Mouse (Mus musculus) hindbrain, embryonic 13.5 days (tissue): ENCODE data around the gene Ak8. TPM values are rescaled to one million over a fixed set of nuclear protein-coding genes. Genes with fewer than 3 reads are reported as not detected.

Experiments used
- ATAC-seq: fragments of 200-750 bp; cut with Nextera tagmentation; 2 replicates; pipeline ENCODE4 v1.8.0; 2017; ENCODE audit warnings: moderate TSS enrichment; ENCODE audit not compliant: low FRiP score
- H3K27ac ChIP-seq: fragments of 300-500 bp; sonication (generic); 2 replicates; pipeline ENCODE4 v1.5.1; 2015; ENCODE audit warnings: inconsistent platforms, mild to moderate bottlenecking, moderate library complexity
- H3K27me3 ChIP-seq: fragments of 300-500 bp; sonication (generic); 2 replicates; pipeline ENCODE4 v1.6.1; 2015; ENCODE audit warnings: mild to moderate bottlenecking, inconsistent platforms
- H3K36me3 ChIP-seq: fragments of 300-500 bp; sonication (generic); 2 replicates; pipeline ENCODE4 v1.6.1; 2015; ENCODE audit warnings: mild to moderate bottlenecking, inconsistent platforms
- H3K4me1 ChIP-seq: fragments of 300-500 bp; sonication (generic); replicated peaks from 2 replicates; pipeline ENCODE4 v1.6.1; 2015; ENCODE audit warnings: inconsistent platforms
- H3K4me2 ChIP-seq: fragments of 300-500 bp; sonication (generic); 2 replicates; pipeline ENCODE4 v1.6.1; 2015; ENCODE audit warnings: inconsistent platforms, mild to moderate bottlenecking, moderate library complexity
- H3K4me3 ChIP-seq: fragments of 300-500 bp; sonication (generic); 2 replicates; pipeline ENCODE4 v1.5.1; 2015; ENCODE audit warnings: mild to moderate bottlenecking, inconsistent platforms
- H3K9ac ChIP-seq: fragments of 300-500 bp; sonication (generic); 2 replicates; pipeline ENCODE4 v1.6.1; 2015; ENCODE audit warnings: mild to moderate bottlenecking, inconsistent platforms
- H3K9me3 ChIP-seq: fragments of 300-500 bp; sonication (generic); 2 replicates; pipeline ENCODE4 v1.6.1; 2016; ENCODE audit warnings: inconsistent platforms
- WGBS: fragments of 180-500 bp; shearing (Covaris S2); methylation state at CpG from one replicate; pipeline ENCODE4 v1.1.7; 2015; 5-methylcytosine and 5-hydroxymethylcytosine counted together
- microRNA-seq: library from miRNA; unstranded; fragments of <30 nt; microRNA quantifications from one replicate; pipeline ENCODE4, GENCODE M21; 2016
- polyA plus RNA-seq: library from polyadenylated mRNA; unstranded; fragments of >200 nt; fragmentation: Nextera tagmentation; extraction: Ambion mirVana; gene quantifications from 2 replicates; pipeline ENCODE4 v1.2.1, GENCODE M21; 2015

The Ak8 gene
- polyA plus RNA-seq, 1 experiment from 2014 or later = 2.3 TPM

GRCm38 (mm10) chr2:28855773-28856172, 155.8 kb downstream of the Ak8 start:
- Histone ChIP-seq H3K9me3 (no peaks in the 10 kb centered on the region), H3K4me2 (no peak overlapping the region), H3K27me3 (no peaks in the 10 kb centered on the region), H3K27ac (no peak overlapping the region), H3K36me3 (peaks cover 64% of the 10 kb centered on the region), H3K9ac (no peak overlapping the region), H3K4me1 (no peaks in the 10 kb centered on the region), H3K4me3 (no peak overlapping the region)
- no peak for ATAC-seq
- 96% methylated on average over 2 of the region's 2 CpGs for WGBS

- Histone ChIP-seq H3K4me3 (no peak overlapping the region), H3K4me2 (no peak overlapping the region), H3K9ac (no peak overlapping the region), H3K4me1 (no peaks in the 10 kb centered on the region), H3K9me3 (no peaks in the 10 kb centered on the region), H3K36me3 (peaks cover 83% of the 10 kb centered on the region), H3K27ac (no peak overlapping the region), H3K27me3 (no peaks in the 10 kb centered on the region)
- no peak for ATAC-seq
- 94% methylated on average over 4 of the region's 4 CpGs for WGBS
Observed at GRCm38 (mm10) chr2:28859303-28859702, 159.3 kb downstream of the Ak8 start.

- H3K4me3 ChIP-seq = no peak overlapping the region
- no peaks in the 10 kb centered on the region for H3K9me3 ChIP-seq
- ATAC-seq = no peak
- no peak overlapping the region for H3K4me2 ChIP-seq
- H3K4me1 ChIP-seq = no peaks in the 10 kb centered on the region
- H3K36me3 ChIP-seq = peaks cover 91% of the 10 kb centered on the region
- no peak overlapping the region for H3K27ac ChIP-seq
- H3K9ac ChIP-seq = no peak overlapping the region
- WGBS = 86% methylated on average over 8 of the region's 8 CpGs
- H3K27me3 ChIP-seq = no peaks in the 10 kb centered on the region
Observed at GRCm38 (mm10) chr2:28860678-28861423, 160.9 kb downstream of the Ak8 start.

Small RNAs within 50 kb of the gene (microRNA-seq; reads per million reads assigned to microRNA genes)
- 1.2 reads per million for gene Mir3088

Other genes starting within 250 kb of the Ak8 start
- 2.4 and 3.1 TPM in 2 replicates for gene 1700007K13Rik, start 233.8 kb upstream of the Ak8 start, polyA plus RNA-seq
- gene Mrps2, start 232.1 kb upstream of the Ak8 start, polyA plus RNA-seq = 51.9 and 52.6 TPM in 2 replicates
- 0.52 and 1.0 TPM in 2 replicates for gene Gbgt1, start 203.3 kb upstream of the Ak8 start, polyA plus RNA-seq
- 2.1 and 3.6 TPM in 2 replicates for gene Gm10134, start 194.1 kb upstream of the Ak8 start, polyA plus RNA-seq
- 78.9 and 87.9 TPM in 2 replicates for gene Ralgds, start 187.0 kb upstream of the Ak8 start, polyA plus RNA-seq
- 0.08 and 0.13 TPM in 2 replicates for gene Cel, start 136.8 kb upstream of the Ak8 start, polyA plus RNA-seq
- 40.8 and 46.8 TPM in 2 replicates for gene Gtf3c5, start 116.4 kb upstream of the Ak8 start, polyA plus RNA-seq
- 0.19 and 0.23 TPM in 2 replicates for gene Gfi1b, start 78.2 kb upstream of the Ak8 start, polyA plus RNA-seq
- 33.7 and 33.9 TPM in 2 replicates for gene Tsc1, start 58.9 kb upstream of the Ak8 start, polyA plus RNA-seq
- gene Spaca9, start 437 bp upstream of the Ak8 start, polyA plus RNA-seq = 3.8 and 4.0 TPM in 2 replicates
- gene Gtf3c4, start 140.2 kb downstream of the Ak8 start, polyA plus RNA-seq = 18.2 and 18.6 TPM in 2 replicates
- gene Ddx31, start 140.2 kb downstream of the Ak8 start, polyA plus RNA-seq = 14.1 and 15.9 TPM in 2 replicates
- gene Barhl1, start 216.5 kb downstream of the Ak8 start, polyA plus RNA-seq = 11.4 and 17.1 TPM in 2 replicates